Mouse (Mus musculus) embryonic fibroblast, embryonic 13.5 days (primary cell): ENCODE measurements around the gene Rap1gds1.

Source experiments
- CTCF ChIP-seq: IDR thresholded peaks from 2 replicates; pipeline ENCODE4 v1.5.1; 2011; ENCODE audit warnings: mild to moderate bottlenecking, control low read depth, low read length, moderate library complexity, borderline replicate concordance; ENCODE audit not compliant: insufficient read depth
- POLR2A ChIP-seq: IDR thresholded peaks from 2 replicates; pipeline ENCODE4 v1.6.1; 2011; ENCODE audit warnings: low read depth, mild to moderate bottlenecking, control low read depth, low read length, moderate library complexity

DNA sequence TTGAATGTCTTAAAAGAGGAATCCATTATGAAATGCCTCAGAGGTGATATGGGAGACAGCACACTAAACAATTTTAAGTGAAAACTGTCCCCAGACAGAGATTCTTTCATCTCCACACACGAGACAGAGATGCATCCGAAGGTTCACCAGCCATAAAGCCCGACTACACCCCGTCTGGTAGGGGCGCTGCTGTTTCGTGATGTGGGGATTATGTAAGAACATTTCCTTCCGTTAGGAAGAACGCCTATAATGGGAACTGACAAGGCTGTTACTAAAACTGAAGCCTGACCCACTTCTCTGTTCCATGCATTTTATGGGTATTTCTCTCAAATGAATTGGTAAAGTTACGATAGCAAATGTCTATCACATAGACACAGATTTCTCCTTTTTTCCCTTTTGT, 62.6 kb downstream of the Rap1gds1 start:
- TF ChIP-seq CTCF (no peak), POLR2A (no peak)
